24 mouse cellular contexts compared by ENCODE assay signal in the genomic region with DNA sequence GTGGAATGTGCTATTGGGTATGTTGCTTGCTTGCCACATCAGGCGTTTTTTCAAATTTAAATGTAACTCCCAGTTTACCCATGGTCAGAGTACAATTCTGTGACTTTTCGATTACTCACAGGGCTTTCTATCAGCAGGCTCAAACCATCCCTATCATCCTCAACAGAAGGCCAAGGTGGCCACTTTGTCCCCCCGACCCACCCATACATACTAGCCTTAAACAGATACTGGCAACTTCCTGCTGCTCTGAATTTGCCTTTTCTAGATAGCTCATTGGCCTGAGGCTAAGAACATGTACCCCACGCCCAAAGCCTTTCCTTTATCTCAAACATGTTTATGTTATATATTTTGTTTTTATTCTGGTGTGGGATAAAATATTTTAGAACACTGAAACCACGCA. TPM values are rescaled to one million over a fixed set of nuclear protein-coding genes. Genes with fewer than 3 reads are reported as not detected.
DNase-seq lines count a peak whose midpoint lies in the region; ATAC-seq and TF ChIP-seq lines count a peak whose summit lies in the region.
"Had no signal": no experiment of that assay in that cellular context is flagged by ENCODE, and none has a peak within 500 bp of the region (broad histone marks: within the 10 kb centered on the region; RNA-seq: fewer than 3 reads in every experiment).

No protein-coding gene starts in this region.

- intact Hi-C loops in heart, postnatal 10 days (cut with DNase I) = no loop called here
- intact Hi-C loops in heart, adult 2 months (cut with DNase I) = no loop called here

- TF ChIP-seq POLR2A in heart, adult 2 months (IDR thresholded peaks at IDR 0.05; ENCODE audit: insufficient read depth, low read depth, low read length) = no peak

- peak; percentile 10 for DNase-seq in c-Kit-positive CD71-positive TER-119-positive erythroid progenitor cells, embryonic 14.5 days (ENCODE audit: low spot score)
- DNase-seq in liver = peak; percentile 15
- peak; percentile 20 to 36 (median 23) for DNase-seq in liver, embryonic 14.5 days (ENCODE audit: low read depth in 3 of 3, low spot score in 3 of 3)
- no peak for DNase-seq in heart, postnatal 10 days
- no peak for DNase-seq in kidney, adult 8-10 months
- no peak for DNase-seq in kidney, postnatal 4 days
- DNase-seq in heart, adult 2 months = no peak
- DNase-seq: adrenal gland, postnatal 14 days; cerebellum, adult 2 months; cerebellum, postnatal 10 days; gastrocnemius, postnatal 36 days; heart, adult 11 months; heart, postnatal 14 days had no signal

- TF ChIP-seq CTCF in liver, embryonic 14.5 days (IDR thresholded peaks at IDR 0.05; ENCODE audit: low read depth) = no peak
- no peak for TF ChIP-seq CTCF in heart, adult 2 months (IDR thresholded peaks at IDR 0.05)

- H3K9me3 ChIP-seq in liver, embryonic 14.5 days (ENCODE audit: control insufficient read depth, low read length) = no peaks in the 10 kb centered on the region
- H3K9me3 ChIP-seq: embryonic facial prominence, embryonic 15.5 days; forebrain, embryonic 12.5 days; G1E; heart, embryonic 10.5 days; hindbrain, embryonic 13.5 days had no signal

- no peaks in the 10 kb centered on the region for H3K36me3 ChIP-seq in liver, embryonic 14.5 days (replicated peaks; ENCODE audit: control insufficient read depth, insufficient read depth, low read depth)
- H3K36me3 ChIP-seq in heart, adult 2 months (ENCODE audit: control insufficient read depth, insufficient read depth, low read length) = no peaks in the 10 kb centered on the region
- H3K36me3 ChIP-seq: embryonic facial prominence, embryonic 15.5 days; forebrain, embryonic 12.5 days; heart, embryonic 10.5 days; hindbrain, embryonic 13.5 days had no signal

- peak; percentile 74 for TF ChIP-seq EP300 in liver, embryonic 14.5 days (IDR thresholded peaks at IDR 0.05; ENCODE audit: low read depth)
- no peak for TF ChIP-seq EP300 in heart, adult 2 months (IDR thresholded peaks at IDR 0.05; ENCODE audit: insufficient read depth, low read depth, low read length)

- WGBS in liver, embryonic 14.5 days (ENCODE audit: insufficient replicate concordance) = 29% methylated on average over 5 of the region's 5 CpGs
- 79% methylated on average over 5 of the region's 5 CpGs for WGBS in heart, adult 2 months

- no peak overlapping the region for H3K9ac ChIP-seq in liver, embryonic 14.5 days (replicated peaks)
- H3K9ac ChIP-seq in heart, adult 2 months (ENCODE audit: low read depth, low read length) = no peak overlapping the region
- H3K9ac ChIP-seq: embryonic facial prominence, embryonic 15.5 days; forebrain, embryonic 12.5 days; hindbrain, embryonic 13.5 days had no signal

- no peaks in the 10 kb centered on the region for H3K27me3 ChIP-seq in liver, embryonic 14.5 days (ENCODE audit: control insufficient read depth, insufficient read depth, low read length)
- no peaks in the 10 kb centered on the region for H3K27me3 ChIP-seq in heart, adult 2 months (ENCODE audit: control insufficient read depth, insufficient read depth, low read length)
- H3K27me3 ChIP-seq: forebrain, embryonic 12.5 days; hindbrain, embryonic 13.5 days had no signal

- H3K4me1 ChIP-seq in liver, embryonic 14.5 days (replicated peaks; ENCODE audit: control insufficient read depth in 2 of 2, insufficient read depth in 2 of 2, low read length in 1 of 2) = peaks cover 3 to 13% of the 10 kb centered on the region in 2 experiments; a peak in 3 of 4 replicates
- H3K4me1 ChIP-seq in heart, adult 2 months (ENCODE audit: control insufficient read depth, insufficient read depth, low read length) = peaks cover 2% of the 10 kb centered on the region
- H3K4me1 ChIP-seq: embryonic facial prominence, embryonic 15.5 days; forebrain, embryonic 12.5 days; heart, embryonic 10.5 days had no signal

- no peak overlapping the region for H3K4me3 ChIP-seq in liver, embryonic 14.5 days (ENCODE audit: insufficient read depth in 1 of 2, low read depth in 2 of 2, low read length in 2 of 2)
- no peak overlapping the region for H3K4me3 ChIP-seq in heart, adult 2 months
- H3K4me3 ChIP-seq: embryonic facial prominence, embryonic 15.5 days; forebrain, embryonic 12.5 days; heart, embryonic 10.5 days; hindbrain, embryonic 13.5 days had no signal

- H3K4me2 ChIP-seq in liver, embryonic 14.5 days (ENCODE audit: low read depth) = 0 out of 2 replicates have a peak overlapping the region, but pooled peaks have one; percentile 4
- H3K4me2 ChIP-seq: embryonic facial prominence, embryonic 15.5 days; forebrain, embryonic 12.5 days; hindbrain, embryonic 13.5 days had no signal

- H3K79me2 ChIP-seq in heart, adult 2 months (replicated peaks; ENCODE audit: control insufficient read depth, insufficient read depth, low read length) = peaks cover 2% of the 10 kb centered on the region; the same call in 1 of the 2 replicates

- no peak overlapping the region for H3K27ac ChIP-seq in liver, embryonic 14.5 days
- no peak overlapping the region for H3K27ac ChIP-seq in heart, adult 2 months
- H3K27ac ChIP-seq: embryonic facial prominence, embryonic 15.5 days; forebrain, embryonic 12.5 days; heart, embryonic 10.5 days; hindbrain, embryonic 13.5 days; hindbrain, postnatal 0 days had no signal

- ATAC-seq in liver, embryonic 14.5 days (ENCODE audit: insufficient read depth) = peak; percentile 82
- ATAC-seq in megakaryocyte progenitor cell, adult 5-6 weeks (replicated peaks; ENCODE audit: poor library complexity) = peak; percentile 66
- ATAC-seq: activated CD4-positive, CD25-positive, alpha-beta regulatory T cell, adult 4 months; CD4-positive, CD25-positive, alpha-beta regulatory T cell, adult 4 months; forebrain, embryonic 16.5 days; hindbrain, postnatal 0 days; Patski had no signal

RNA-seq across cellular contexts. Expression of a gene that starts 51.4 kb away (rescaled TPM):
- polyA plus RNA-seq in liver, embryonic 14.5 days (2012; rRNA removed) = 2.3 and 3.2 TPM in 2 replicates
- 3.9 and 4.2 TPM in 2 replicates for polyA plus RNA-seq in liver, embryonic 14.5 days (2014; fragmentation: Nextera tagmentation; extraction: Ambion mirVana)
- total RNA-seq in megakaryocyte progenitor cell, adult 5-6 weeks (2015) = 1.7 and 2.0 TPM in 2 replicates
- 0.30 and 0.33 TPM in 2 replicates for total RNA-seq in megakaryocyte progenitor cell, adult 5-6 weeks (2017)
- 10 to 100 TPM; 51.6 to 55.4 TPM for total RNA-seq in heart, postnatal 10 days (2021)
- 10 to 100 TPM; 33.6 to 34.4 TPM for total RNA-seq in heart, adult 2 months (2021)
- polyA plus RNA-seq in heart, adult 2 months (2012; rRNA removed) = 21.8 and 27.1 TPM in 2 replicates
- polyA plus RNA-seq: CD4-positive, CD25-positive, alpha-beta regulatory T cell, adult 4 months had no signal

Comparison
In these comparisons a context has a peak if more than half of its experiments do, and no peak if none do; other contexts are left out.
1. DNase-seq: peak in c-Kit-positive CD71-positive TER-119-positive erythroid progenitor cells, embryonic 14.5 days (single experiment), liver (single experiment) and liver, embryonic 14.5 days (3 of 3); none in heart, postnatal 10 days (0 of 2), kidney, adult 8-10 months (0 of 2), kidney, postnatal 4 days (0 of 2) and heart, adult 2 months (0 of 2).
2. RNA of a gene that starts 51.4 kb away (total RNA-seq): 51.6 to 55.4 TPM in heart, postnatal 10 days and 33.6 to 34.4 TPM in heart, adult 2 months; 0.30 to 2.0 TPM in megakaryocyte progenitor cell, adult 5-6 weeks; every median in the first group is over 10 times any median in the second.